Mouse (Mus musculus) testis, adult 2 months (tissue): ENCODE data around the gene Ap1m2.

Source experiments
- CTCF ChIP-seq: fragments of 200-500 bp; IDR thresholded peaks from 2 replicates; pipeline ENCODE4 v1.5.1; 2012; ENCODE audit warnings: low read depth, mild to moderate bottlenecking, inconsistent platforms, low read length, moderate library complexity; ENCODE audit not compliant: control insufficient read depth, insufficient read depth, insufficient replicate concordance
- POLR2A ChIP-seq: fragments of 200-500 bp; IDR thresholded peaks from 2 replicates; pipeline ENCODE4 v1.6.1; 2012; ENCODE audit warnings: low read depth, mild to moderate bottlenecking, inconsistent platforms, low read length, moderate library complexity; ENCODE audit not compliant: control insufficient read depth

DNA sequence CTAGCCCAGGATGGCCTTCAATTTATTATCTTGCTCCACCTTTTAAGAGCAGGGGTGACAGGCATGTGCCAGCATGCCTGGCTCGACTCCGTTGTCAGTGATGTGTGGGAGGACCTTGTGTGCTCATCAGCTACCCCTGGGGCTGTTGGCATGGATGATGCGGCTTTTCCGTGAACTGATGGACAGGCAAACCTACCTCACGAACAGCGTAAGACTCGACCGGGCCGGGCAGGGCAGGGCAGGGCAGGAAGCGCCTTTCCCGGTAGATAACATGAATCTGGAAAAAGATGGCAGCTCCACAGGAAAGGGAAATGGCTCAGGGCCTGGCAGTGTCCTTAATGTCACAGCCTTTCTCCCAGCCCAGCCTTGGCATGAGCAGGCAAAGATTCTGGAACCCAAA, 12.1 kb upstream of the Ap1m2 start:
- TF ChIP-seq CTCF (no peak), POLR2A (no peak)
